Mouse (Mus musculus) liver, adult (tissue): Measurements from ENCODE around the gene Eid1.

ENCODE experiments used
- GATA4 ChIP-seq: IDR thresholded peaks from 2 replicates; pipeline ENCODE4 v1.6.1; 2014; ENCODE audit warnings: mild to moderate bottlenecking, low read length; ENCODE audit not compliant: insufficient replicate concordance

Gene Eid1

GRCm38 (mm10) chr2:125672957-125673631, at the start of gene Eid1:
Gene Eid1, plus strand, starts transcription at chr2:125673095.
- TF ChIP-seq GATA4: no peak

DNA sequence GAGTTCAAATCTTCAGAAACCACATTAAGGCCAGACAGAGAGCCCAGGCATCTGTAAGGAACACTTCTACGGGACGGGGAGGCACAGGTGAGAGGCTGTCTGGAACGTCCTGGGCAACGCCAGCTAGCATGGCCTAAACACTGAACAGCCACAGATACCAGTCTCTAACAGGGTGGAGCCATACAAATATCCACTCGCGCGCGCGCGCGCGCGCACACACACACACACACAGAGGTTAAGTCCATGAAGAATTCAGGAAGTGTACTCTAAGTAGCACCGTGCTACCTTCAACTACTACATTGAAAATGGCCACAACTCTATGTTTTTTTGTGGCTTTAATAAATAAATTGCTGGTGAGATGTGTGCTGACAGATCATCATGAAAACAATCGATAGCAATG, 49.7 kb upstream of the Eid1 start:
- no peak for TF ChIP-seq GATA4

- no peak for TF ChIP-seq GATA4
Measured at GRCm38 (mm10) chr2:125624127-125624685, 48.7 kb upstream of the Eid1 start.

DNA sequence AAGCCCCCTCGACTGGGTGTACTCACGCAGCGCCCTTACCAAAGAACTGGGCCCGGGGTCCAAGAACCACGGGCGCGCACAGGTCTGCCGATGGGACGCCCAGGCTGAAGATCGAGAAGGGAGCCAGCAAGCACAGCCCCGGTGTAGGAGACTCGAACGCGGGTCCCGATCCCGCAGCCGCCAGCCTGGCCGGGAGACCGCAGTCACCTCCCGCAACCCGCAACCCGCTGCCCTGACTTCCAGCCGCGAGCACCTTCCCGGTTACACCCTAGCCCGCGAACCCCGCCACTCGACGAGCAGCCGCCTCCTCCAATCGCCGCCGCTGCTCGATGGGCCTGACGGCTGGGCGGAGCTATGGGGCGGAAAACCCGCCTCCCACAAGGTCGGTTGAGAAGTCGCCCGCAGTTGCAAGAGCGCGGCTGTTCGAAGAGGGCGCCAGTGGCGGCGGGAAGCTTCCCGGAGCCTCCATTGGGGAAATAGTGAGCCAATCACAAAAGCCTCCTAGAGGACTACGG, 48.0 kb upstream of the Eid1 start, which contains the start of gene Cep152:
TSS of gene Cep152 (minus strand) at position 277 of the 515 bp plus-strand sequence.
- peak; percentile 25; the same call in 1 of the 2 replicates for TF ChIP-seq GATA4

DNA sequence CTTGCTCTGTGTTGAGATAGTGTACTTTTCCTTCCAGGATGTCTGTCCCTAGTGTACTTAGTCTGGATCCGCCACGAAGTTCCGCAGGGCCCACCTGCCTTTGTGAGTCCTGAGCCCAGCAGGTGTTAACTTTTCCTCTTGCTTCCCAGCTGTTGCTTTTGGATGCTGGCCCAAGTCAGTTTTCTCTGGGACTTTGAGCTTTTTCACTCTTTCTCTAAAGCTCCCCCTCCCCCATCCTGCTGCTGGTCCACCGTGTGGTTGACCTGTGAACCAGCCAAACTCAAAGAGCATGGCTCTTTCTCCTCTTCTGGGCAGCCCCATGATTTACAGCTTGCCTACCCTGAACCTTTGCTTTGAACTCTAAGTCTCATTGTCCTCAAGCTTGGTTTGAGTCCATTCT, 46.4 kb upstream of the Eid1 start:
- no peak for TF ChIP-seq GATA4

- no peak for TF ChIP-seq GATA4
Measured at GRCm38 (mm10) chr2:125628487-125628886, 44.4 kb upstream of the Eid1 start.

GRCm38 (mm10) chr2:125630010-125630409, 42.9 kb upstream of the Eid1 start:
- TF ChIP-seq GATA4: no peak

GRCm38 (mm10) chr2:125637331-125637730, 35.6 kb upstream of the Eid1 start:
- no peak for TF ChIP-seq GATA4

DNA sequence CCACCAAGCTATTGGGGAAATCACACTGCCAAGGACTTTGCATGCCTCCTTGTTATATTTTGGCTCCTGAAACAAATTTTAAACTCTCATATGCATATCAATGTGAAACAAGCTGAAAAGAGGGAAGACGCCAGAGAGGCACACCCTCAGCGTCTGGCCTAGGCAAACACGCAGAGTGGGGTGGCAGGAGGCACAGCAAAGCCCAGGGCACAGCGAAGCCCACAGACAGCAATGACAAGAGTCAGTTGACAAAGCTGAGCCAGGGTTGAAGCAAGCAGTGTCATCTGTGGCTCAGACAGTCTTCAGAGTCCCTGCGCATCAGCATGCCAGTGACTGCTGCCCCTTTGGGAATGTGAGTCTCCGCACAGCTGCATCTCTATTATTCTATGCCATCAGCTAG, 28.0 kb upstream of the Eid1 start:
- TF ChIP-seq GATA4: no peak

DNA sequence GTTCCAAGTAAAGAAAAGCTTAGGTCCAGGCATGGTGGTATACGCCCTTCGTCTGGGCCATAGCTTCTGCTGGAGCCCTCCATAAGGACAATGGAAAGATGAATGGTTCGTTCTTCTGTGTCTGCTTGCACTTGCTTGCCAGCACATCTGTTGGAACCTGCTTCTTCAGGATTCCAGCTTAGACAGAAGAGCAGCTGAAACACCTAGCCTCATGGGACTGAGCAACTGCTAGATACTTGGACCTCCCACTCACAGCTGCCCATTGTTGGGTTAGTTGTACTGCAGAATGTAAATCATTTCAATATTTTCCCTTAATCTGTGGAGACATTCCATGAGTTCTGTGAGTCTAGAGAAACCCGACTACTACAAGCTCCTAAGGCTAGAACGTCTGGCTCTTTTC, 22.9 kb upstream of the Eid1 start:
- TF ChIP-seq GATA4: no peak

DNA sequence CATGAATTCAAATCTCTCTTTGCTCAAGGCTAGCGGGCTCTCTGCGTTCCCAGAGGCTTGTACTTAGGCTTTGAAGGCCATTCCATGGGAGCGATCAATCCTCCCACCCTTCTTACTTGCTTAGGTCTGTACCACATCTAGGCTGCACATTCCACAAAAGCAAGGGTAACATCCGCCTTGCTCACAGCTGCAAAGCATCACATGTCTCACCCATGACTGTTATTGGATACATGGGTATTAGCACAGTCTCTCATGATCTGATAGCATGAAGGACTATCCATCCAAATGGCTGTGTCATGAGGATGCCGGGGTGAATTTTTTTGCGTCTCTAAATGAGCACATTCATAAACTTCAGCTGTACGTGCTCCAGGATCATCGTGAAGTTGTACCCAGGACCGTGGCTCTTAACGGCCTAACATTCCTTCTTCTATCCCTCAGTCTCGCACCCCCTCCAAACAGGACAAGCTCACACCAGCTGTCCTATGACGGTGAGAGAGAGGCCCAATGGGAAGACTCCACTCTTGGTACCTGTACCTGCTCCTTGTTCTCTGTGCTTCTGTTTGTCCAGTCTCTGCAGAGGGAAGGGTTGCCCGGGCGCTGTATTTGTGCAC, 22.0 kb upstream of the Eid1 start:
- no peak for TF ChIP-seq GATA4

GRCm38 (mm10) chr2:125651563-125651962, 21.3 kb upstream of the Eid1 start:
- no peak for TF ChIP-seq GATA4

- no peak for TF ChIP-seq GATA4
Measured at GRCm38 (mm10) chr2:125653286-125653685, 19.6 kb upstream of the Eid1 start.

DNA sequence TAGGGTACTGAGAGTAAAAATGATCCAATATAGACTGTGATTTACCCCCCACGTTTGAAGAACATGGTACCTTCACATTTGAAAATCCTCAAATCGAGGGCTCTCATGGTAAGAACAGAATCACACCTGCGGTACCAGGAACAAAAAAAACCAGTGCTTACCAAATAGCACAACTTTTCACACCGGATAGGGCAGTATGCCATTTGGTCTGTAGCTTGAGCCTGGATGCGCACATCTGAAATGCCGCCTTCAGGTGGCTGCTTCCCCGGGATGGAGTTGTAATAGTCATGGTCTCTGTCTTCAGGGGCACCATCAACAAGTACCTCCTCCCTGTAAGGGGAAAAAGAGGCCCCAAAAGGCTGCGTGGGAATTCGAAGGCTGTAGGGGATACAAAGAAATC, 17.5 kb upstream of the Eid1 start:
- no peak for TF ChIP-seq GATA4

DNA sequence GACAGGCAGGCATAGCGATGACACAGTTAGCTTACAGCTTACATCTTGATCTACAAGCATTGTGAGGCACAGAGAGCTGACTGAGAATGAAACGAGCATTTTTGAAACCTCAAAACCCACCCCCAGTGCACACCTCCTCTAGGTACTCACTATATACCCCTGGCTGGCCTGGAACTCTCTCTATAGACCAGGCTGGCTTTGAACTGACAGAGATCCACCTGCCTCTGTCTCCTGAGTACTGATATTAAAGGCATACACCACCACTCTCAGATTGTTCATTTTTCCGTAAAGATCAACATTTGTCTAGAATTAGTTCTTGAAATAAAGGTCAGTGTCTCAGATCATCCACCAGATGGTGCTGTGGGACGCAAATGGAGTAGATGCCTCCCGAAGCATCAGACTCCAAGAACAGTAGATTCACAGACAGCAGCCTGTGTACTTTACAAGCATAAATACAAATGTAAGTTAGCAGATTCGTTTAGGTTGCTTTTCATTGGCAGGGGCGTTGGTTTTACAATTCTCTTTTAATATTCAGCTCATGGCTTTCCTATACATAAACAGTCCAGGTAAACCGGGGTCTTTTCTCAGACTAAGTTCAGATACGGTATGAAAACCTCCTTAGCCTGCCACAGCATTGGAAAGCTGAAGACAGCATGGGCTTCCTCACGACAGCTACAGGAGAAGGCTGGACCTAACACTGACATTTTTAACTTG, 12.9 kb upstream of the Eid1 start:
- TF ChIP-seq GATA4: no peak

- TF ChIP-seq GATA4: no peak
Measured at GRCm38 (mm10) chr2:125660537-125661130, 12.3 kb upstream of the Eid1 start.

- TF ChIP-seq GATA4: no peak
Measured at GRCm38 (mm10) chr2:125661156-125661555, 11.7 kb upstream of the Eid1 start.
